Mouse (Mus musculus): ENCODE data around the gene Hoxa4.

The Hoxa4 gene

DNA sequence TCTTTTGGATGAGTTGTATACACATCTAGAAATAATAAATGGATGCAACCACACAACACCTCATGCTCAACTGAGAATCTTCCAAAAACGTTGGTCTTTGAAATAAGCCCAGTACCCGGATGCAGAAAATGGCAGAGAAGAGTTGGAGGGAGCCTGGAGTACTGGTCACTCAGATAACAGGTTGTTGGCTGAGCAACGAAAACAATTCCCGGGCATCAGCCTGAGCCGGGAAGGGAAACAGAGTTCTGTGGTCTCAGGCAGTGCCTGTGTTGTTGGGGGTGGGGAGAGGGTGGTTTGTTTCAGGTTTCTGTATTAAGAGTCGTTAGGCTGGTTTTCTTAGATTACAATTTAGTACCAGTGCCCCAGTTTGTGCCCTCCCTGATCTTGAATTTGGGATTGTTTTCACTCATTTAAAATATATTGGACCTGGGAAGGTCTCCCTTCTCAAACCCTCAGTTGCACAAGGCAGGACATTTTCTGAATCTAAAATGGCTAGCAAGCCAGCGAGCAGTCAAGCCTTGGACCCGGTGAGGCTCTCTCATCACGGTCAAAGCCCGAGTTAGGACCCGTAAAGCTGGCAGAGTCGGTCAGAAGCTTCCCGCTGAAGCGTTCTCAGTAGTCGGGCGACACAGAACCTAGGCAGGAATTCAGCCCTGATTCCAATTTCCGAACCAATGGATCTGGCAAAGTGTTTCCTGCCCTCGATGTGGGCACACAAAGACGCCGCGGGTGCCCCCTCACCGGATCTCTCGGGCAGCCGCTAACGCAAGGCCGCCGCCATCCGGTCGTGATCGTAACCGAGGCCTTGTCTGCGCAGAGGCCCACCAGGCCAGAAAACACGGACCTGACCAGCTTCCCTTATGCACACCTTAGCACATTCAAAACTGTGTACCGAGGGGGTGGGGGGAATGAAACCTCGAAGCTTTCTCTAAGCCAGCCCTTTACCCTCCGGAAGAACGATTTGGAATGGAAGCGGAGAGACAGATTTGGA, 37.2 kb upstream of the Hoxa4 start:
- DNase-seq (ENCODE audit: low spot score) = no peak

DNA sequence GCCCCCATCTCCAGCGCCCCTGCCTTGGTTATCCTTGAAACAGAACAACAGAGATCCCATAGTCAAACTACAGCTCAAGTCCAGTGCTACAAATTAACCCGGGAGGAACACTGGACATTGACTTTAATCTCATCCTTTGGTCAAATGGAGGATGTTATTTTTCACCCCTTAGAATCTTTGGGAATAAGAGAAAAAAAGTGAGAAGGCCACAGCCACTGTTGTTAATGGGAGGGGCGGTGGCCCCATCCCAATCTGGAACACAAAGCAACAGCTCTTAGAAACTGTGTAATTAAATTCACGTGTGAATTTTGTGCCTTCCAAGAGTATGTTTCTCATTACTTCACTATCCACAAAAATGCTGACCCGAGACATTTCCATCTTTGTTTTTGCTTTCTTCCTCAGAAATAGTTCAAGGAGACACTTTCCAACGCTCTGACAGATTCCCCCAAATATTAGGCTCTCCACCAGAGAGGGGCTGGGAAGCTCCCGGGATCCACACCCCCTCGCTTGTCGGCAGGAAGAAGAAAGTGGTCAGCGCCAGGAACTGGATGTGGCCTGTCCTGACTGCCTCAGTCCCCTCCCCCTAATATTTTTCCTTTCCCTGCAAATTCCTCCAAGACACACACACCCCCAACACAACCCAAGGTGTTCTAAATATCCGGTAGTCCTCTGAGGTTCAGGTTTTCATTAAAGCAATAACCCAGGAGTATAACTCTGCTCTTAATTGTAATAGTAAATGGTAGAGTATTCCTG, 36.1 kb upstream of the Hoxa4 start:
- DNase-seq (ENCODE audit: low spot score) = no peak

DNA sequence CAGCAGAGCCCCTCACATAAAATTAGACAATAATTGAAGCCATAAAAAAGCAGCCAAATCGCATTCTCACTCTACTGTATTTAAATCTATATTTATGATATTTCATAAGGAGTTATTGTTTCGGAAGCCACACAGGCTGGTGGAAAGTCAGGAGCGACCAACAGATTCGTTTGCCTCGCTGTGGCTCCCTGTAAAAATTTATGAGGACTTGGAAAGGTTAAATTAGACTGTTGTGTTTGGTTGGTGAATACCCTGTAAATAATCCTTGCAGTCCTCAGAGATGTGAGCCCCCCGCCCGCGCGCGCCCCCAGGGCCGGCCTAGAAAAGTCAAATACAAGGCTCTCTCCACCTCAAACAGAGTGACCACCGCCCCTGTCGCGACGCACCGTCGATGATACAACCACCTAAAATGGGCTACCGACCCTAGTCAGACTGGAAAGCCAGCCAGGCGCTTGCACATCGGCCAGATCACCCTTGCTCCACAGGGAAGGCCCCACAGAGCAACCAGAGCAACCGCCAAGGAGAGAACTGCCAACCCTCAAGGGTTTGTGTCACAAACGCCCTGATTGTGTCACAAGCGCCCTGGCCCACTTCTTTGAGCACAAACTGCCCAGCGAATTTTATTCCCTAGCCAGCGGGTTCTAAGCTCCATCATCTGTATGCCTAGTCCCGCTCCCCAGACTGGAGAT, 35.2 kb upstream of the Hoxa4 start:
- DNase-seq (ENCODE audit: low spot score) = no peak

DNA sequence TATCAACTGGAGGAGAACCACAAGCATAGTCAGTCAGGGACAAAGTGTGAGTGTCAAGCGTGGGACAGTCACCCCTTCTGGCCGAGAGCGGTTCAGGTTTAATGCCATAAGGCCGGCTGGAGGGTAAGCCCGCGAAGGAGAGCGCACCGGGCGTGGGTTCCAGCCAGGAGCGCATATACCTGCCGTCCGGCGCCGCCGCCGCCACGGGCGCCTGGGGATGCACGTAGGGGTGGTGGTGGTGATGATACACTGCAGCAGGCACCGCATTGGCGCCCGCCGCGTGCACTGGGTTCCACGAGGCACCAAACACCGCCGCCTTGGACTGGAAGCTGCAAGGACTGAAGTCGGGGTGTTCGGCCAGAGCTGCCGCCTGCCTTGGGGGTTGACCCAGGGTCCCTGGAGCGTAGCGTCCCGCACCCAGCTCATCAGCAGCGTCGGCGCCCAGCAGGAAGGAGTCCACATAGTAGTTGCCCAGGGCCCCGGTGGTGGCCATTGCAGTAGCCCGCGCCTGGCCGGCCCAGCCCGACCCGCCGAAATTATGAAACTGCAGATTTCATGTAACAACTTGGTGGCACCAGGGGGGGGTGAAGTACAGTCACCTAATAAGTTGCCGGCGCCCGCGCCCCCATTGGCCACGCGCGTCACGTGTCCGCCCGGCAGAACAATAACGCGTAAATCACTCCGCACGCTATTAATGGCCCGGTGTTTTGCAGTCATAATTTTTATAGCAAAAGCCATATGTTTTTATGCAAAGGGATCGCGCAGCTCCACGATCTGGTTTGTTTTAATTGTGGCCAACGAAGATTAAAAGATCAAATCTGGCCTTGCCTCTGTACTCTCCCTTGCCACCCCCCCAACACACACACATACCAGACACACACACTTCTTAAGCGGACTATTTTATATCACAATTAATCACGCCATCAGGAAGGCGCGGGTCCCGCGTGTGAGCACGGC, 34.3 kb upstream of the Hoxa4 start:
- DNase-seq (ENCODE audit: low spot score) = no peak

DNA sequence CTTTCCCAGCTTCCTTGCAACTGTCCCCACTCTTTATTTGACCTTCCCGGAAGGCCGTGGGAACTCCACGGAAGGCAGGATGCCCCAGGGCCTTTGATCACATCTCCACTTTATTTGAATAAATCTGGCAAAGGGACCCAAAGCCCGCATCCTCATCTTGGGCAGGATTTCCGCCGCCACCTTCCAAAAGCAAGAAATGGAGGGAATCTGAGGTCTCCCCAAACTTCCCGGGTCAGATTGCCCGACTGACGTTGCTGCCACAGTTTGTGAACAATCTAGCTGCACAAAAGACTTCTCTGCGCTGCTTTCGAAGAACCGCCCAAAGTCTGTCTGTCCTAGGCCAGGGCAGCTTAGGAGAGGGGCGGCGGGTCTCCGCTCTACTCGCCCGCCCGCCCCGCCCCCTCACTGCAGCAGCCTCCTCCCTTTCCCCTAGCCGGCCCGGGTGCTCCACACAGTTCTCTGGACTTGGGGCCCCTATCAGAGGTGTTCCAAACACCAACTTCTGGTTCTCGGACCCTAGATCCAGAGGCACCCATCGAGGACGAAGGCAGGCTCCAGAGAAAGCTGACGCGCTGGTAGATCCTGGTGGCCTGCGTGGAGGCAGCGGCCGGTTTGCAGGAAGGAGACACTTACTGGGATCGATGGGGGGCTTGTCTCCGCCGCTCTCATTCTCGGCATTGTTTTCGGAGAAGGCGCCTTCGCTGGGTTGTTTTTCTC, 33.5 kb upstream of the Hoxa4 start:
- DNase-seq (ENCODE audit: low spot score) = no peak

DNA sequence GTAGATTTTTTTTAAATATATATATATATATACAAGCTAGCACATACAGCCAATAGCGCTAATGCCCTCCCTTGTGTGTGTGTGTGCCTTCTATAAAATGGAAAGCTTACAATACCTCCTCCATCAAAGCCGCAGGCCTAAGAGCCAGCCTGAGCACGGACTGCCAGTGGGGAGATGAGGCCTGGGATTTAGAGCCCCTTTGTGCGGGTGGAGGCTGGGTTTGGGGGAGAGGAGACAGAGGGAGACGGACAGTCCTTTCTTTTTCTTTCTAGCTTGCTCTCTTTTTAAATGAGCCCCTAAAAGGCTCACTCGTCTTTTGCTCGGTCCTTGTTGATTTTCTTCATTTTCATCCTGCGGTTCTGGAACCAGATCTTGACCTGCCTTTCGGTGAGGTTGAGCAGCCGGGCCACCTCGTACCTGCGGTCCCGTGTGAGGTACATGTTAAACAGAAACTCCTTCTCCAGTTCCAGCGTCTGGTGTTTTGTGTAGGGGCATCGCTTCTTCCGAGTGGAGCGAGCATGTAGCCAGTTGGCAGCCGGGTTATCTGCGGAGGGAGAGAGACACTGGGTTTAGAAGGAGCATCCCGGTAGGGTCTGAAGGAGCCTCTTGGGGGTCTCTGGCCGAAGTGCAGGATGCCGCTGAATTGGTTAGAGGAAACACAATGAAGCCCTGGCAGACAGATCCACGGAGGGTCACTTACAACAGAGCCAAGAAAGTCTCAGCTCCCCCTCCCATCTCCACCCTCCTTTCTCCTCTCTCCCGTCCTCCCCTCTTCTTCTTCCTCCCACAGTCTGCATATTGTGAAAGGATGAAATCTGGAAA, 32.6 kb upstream of the Hoxa4 start:
- DNase-seq (ENCODE audit: low spot score) = no peak

DNA sequence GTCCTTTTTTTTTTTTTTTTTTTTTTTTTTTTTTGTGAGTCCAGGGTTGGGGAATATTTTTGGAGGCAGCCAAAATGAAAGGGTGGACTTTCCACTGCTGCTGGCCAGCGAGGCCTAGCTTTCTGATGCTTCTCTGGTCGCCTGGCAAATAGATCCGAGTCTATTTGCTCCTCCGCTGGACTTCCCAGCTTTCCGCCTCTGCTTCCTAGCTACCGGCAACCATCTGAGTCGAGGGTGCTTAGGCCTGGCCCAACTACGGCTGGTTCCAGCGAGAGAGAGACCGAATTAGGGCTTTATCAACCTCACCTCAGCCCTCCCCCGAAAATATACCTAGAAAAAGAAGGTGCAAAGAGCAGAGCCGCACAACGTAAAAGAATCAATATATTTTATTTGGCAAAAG, 31.2 kb upstream of the Hoxa4 start:
- DNase-seq (ENCODE audit: low spot score) = no peak

DNA sequence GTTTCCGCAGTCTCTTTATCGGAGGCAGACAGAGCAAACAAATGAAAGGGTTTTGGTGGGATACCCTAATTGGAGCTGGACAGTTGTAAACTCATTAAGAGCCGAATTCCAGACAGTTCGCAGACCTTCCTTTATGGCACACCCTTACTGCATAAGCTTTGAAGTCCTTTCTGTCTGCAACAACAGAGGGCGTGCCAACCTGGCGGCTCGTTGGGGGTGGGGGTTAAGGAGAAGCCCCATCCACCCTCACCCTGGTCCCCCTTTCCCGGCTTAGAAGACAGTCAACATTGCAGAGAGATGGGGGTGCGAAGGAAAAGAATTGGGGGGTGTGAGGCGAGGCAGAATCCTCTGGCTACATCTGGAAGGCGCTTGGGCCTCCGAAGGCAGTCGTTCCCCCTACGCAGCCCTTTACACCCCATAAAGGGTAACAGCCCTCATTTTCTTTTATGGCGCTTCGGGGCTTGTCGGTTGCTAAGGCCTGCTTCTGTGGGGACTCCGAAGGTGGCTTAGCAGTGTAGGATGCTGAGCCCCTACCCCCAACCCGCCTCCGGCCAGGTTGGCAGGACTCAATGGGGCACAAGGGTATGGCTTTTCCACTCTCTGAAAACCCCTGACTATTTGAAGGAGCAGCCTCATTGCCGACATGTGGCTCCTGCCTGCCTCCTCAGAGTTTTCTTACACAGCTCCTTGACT, 30.6 kb upstream of the Hoxa4 start:
- no peak for DNase-seq (ENCODE audit: low spot score)

DNA sequence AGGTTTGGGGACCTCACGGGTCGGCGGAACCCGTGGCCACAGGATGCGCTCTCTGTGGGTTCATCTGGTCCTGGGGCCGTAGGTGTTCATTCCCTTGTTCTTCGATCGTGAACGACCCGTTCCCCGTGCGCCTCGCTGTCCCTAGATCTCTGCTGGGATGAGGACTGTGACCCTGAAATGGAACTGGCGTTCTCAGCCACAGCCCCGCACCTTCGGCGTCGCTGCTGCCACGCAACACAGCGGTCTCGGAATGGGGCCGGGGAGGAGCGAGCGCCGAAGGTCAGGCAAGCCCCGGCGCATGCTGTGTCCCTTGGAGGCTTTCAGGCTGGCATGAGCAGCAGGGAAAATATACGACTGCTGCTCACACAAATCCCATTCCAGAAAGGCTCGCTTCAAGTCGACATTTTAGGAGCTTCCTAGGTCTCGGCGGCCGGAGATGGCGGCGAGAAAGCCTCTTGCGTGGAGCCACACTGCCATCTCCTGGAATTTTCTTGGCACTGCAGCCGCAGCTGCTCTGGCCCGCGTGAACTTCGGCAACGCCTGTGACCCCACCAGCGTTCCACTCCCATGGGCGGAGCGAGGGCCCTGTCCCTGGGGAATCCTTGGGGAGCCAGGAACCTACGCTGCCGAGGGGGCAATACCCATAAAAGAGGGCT, 29.9 kb upstream of the Hoxa4 start, which contains the start of gene Hoxa7:
TSS of gene Hoxa7 (minus strand) at position 518 of the 656 bp plus-strand sequence.
- DNase-seq (ENCODE audit: low spot score) = peak; percentile 82

DNA sequence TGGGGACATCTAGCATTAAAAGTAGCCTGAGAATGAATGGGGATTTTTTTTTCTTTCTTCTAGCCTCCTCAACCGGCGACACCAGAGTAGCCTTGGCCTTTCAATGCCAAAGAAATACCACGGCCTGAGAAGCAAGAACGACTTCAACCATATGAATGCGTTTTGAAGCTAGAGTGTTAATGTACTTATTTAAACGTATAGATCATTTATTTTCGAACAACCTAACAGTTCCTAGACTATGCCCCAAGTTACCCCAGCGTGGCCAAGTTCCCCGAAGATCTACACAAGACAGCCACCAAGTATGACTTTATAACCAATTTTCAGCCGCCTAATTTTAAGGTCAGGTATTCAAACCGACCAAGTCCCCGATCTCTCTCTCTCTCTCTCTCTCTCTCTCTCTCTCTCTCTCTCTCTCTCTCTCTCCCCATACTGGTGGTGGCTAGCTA, 29.3 kb upstream of the Hoxa4 start:
- DNase-seq (ENCODE audit: low spot score) = no peak

DNA sequence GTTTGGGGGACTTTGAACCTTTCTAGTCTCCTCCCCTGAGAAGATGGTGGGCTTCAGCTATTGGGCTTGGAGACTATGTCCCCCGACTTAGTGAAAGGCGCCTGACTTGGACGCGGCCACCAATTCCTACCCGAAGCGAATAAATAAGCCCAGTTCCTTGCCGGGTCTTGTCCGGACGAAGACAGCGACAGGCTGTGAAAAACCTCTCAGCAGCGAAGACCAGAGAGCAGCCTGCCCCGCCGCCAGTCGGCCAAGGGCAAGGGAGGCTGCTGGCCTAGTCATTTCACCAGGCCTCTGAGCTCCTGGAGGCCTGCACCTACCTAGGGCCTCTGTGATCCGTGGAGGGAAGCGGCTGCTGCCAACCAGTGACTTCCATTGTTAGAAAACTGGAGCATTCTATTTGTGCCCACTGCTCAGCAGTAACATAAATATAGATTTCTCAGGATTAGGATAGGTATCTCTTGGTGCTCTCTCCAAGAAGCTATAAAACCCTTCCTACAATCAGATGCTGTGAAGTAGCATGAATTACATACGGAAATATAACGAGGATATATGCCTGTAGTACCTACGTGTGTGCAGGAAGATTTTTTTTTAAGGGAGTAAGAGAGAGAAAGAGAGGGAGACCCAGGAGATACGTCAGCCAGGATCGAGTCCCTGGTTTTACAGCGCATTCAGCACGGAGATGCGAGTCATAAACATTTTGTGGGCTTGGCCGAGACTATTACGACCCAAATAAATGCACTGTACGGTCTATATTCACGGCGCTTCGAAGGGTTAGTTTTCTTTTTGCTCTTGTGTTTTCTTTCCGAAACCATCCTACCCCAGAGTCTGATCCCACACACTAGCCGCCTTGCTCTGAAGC, 28.7 kb upstream of the Hoxa4 start:
- DNase-seq (ENCODE audit: low spot score) = peak; percentile 17

DNA sequence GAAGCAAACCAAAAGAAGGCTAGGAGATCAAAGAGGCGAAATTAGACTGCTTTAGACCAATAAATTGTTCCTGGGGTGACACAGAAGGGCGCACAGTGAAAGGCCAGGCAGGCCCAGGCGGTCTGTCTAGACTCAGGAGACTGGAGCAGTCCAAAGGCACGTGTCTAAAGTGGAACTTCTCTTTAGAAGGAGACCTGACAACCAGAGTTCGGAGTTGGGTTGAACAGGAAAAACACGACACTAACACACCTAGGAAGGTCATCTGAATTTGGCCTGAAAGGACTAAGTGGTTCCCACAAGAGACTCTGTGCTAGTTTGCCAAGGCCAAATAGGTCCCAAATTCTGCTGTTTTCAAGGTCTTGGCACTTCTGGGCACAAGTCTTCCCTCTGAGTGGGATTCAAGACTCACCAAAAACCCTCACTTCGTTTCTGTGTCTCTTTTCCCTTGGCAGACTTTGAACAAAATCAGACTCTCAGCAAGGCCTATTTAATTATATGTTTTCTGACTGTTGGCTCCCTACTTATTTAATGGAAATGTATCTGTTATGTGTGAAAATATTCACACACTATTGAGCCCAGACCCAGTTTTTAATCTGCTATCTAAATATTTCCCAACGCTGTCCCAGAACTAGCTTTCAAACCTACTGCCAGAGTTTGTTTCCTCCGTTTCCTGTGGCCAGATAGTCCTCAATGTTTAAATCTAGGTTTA, 27.8 kb upstream of the Hoxa4 start:
- DNase-seq (ENCODE audit: low spot score) = no peak

DNA sequence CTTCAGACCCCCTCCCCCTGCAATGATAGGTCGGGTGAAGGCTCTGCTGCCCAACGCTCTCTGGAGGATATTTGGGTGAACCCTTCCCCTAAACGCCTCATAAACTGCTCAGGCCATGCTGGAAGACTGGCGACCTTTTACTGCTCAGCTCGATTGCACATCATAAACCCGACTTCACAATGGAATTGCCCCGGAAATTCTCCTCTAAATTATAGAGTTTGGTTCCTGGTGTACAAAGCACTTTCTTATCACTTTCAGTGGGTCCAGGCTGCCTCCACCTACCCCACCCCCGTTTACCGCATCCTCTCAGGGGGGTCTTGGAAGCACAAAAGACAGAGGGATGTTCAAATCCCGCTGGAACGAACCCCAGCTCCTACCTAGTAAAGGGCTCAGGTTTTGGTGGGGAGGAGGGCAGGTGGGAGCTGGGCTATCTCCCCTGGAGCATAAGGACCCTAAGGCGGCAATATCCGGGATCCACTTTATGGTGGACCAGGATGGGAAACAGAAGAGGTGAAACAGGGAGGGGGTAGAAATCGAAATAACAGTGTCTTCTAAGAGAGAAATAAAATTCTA, 27.2 kb upstream of the Hoxa4 start:
- no peak for DNase-seq (ENCODE audit: low spot score)

DNA sequence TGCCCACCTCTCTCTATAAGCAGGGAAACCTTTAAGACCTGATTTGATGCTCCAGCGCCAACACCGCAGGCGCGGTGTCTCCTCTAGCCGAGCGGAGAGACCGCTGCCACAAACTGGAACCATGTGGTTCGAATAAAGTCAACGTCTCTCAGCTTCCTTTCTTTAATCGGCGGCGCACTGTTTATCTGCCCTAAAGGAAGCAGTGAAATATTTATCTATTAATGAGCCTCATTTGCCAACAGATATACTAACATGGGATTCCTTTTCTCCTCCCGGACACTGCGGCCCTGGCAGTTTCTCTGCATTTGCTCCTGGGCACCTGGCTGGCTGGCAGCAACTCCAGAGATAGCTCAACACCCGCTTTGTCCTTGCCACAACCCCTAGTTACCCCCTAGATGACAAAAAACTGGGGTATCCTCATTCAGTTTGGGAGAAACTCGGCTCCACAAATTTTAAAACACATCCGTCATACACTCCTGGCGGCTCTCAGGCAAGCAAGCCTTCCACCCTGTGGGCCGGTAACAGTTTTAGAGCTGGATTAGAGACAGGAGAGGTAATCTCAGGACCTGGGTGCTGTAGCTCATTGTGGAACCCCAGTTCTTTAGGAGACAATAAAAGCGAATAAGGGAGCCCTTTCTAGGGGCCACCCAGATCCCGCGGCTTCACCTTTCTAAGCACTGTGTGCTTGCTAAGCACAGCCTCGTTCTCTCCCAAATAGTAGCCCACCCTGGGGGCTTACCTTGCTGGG, 26.5 kb upstream of the Hoxa4 start:
- no peak for DNase-seq (ENCODE audit: low spot score)

DNA sequence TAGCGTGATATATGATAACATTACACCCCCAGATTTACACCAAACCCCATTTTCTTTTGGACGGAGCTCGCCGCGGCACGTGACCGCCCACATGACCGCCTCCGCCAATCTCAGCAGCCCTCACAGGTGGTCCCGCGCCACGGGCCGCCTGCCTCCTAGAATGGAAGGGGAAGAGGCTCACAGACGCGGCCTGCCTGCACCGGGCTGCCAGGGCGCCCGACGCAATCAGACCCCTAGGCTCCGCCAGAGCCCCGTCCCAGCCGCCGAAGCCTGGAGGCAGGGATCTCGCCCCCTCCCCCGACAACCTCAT, 25.9 kb upstream of the Hoxa4 start:
- peak; percentile 79 for DNase-seq (ENCODE audit: low spot score)

Measured in testis, postnatal 14 days (tissue).